Mouse (Mus musculus) left cerebral cortex, postnatal 14 days (tissue): ENCODE measurements at regions not wholly inside any gene's neighbourhood (a gene's known extent, or its start where the extent isn't known, plus 50 kb on each side); places are given as distances from the start of the nearest gene placed in this dataset.

Experiments used
- DNase-seq, 2 experiments: peaks; one replicate each; pipeline ENCODE4 v3.0.0; 2021 to 2022; ENCODE audit warnings: low spot score in 2 of 2, mixed read lengths in 1 of 2
- intact Hi-C: fragments of 180-260 bp; cut with DNase I; formaldehyde crosslinking; loops from one replicate; pipeline ENCODE4 v1.15.1; 2025

DNA sequence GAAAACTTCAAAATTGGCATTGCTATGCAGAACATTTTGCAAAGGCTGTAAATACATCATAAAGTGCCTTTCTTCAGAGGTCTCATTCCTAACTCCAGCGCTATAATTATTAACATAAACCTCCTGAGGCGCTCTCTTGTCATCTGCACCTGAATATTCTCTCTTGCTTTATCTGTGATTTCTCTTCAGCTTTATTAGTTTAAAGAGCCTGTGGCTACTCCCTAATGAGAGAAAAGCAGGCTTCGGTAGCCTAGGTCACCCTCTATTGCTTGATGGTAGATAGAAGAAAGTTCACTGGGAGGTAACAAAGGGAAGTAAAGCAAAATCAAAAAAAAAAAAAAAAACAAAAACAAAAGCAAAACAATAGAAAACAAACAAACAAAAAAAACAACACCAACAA, 967.5 kb upstream of the Lcorl start:
- intact Hi-C loops, result no loop called here
- DNase-seq, result no peak

DNA sequence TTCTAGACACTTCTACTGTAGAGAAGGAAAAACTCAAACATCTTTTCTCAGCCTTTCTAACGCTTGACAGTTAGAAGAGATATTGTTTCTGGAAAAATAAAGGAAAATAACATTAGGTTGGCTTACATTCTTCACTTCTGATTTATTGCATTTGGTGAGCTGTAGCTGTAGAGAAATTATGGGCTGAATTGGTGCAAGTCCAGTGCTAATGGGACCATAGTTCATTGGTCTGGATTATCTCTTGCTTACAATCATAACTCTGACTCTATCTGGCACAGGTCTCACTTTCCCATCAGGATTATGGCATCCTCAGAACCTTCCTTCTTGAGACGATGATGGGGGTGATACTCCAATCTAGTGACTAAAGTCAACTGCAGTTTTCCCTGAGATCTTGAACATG, 937.7 kb upstream of the Lcorl start:
- intact Hi-C loops, result no loop called here
- no peak for DNase-seq

DNA sequence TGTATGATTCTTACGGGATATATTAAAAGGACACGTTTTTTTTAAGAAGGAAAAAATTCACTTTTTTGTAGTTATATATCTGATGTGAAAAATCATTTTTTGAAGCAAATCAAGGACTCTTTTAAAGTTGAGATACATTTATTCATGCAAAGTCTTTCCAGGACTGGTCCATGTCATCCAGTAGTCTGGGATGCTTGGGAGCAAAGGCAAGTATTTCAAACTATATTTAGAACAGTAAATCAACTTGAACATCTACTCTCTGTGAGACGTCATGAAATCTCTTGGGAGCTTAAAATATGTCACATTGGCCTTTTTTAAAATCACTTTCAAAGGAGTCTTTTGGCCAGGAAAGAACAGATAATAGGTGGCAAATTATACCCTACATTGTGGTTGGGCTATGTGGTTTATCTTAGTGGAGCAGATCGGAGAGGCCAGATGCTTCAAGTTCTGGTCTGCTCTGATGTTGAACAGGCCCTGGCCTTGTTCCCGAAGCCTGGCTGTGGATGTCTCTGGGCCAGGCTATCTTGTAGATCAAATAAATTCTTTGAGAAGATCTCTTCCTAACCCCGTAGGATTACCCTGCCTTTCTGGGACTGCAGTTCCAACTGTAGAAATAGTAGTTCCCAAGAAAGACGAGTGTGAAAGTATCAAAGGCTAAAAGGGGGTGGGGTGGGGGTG, 936.8 kb upstream of the Lcorl start:
- intact Hi-C loops, result no loop called here
- DNase-seq, result no peak

DNA sequence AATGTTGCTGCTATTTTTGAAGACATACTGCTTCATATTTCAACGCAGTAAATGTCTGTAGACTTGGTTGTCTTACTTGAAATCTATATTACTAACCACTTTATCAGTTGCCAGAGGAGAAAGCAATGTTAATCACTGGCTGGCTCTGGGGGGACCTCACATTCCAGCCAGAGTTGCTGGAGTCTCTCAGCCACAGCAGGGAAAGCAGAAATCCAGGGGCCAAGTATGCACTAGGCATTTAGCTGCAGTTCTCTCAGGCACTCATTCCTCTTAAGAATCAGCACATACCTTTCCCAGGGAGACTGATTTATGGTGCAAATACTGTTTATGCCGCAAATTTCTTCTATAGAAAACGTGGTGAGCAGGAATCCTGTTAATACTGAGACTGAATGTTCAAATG, 933.6 kb upstream of the Lcorl start:
- intact Hi-C loops, result no loop called here
- DNase-seq, result no peak

DNA sequence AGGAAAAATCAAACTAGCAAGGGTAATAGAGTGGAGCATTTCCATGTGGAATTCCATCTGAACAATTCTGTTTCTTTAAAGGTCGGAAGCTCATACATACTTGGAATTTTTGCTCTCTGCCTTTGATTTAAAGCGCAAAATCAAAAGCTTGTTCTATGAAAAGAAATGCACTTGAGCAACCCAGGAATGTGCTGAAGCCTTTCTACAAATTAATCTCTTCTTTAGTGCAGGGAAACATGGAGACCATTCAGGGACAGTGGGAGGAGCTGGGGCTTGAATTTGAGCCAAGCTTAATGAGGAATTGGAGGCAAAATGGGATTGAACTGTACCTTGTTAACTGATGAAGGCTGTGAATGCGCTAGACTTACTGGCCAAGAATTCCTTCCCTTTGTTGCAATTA, 933.1 kb upstream of the Lcorl start:
- intact Hi-C loops, result no loop called here
- DNase-seq, result no peak

DNA sequence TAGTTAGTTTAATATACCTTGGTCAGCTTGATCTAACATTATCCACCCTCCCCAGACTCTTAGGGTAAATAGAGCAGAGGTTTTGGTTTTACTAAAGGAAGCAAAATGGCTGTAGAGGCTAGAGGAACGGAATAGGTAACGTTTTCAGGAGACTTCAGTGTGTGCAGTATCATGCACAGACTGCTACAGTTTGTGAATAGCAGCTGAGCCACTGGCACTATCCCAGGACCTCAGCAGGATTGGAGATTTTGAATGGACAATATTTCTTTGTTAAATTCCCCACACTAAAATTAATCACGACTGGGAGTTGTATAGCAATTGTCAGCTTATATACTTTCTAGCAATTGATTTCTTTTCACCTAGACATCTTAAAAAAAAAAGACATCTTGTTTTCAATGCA, 929.7 kb upstream of the Lcorl start:
- no peak for DNase-seq

DNA sequence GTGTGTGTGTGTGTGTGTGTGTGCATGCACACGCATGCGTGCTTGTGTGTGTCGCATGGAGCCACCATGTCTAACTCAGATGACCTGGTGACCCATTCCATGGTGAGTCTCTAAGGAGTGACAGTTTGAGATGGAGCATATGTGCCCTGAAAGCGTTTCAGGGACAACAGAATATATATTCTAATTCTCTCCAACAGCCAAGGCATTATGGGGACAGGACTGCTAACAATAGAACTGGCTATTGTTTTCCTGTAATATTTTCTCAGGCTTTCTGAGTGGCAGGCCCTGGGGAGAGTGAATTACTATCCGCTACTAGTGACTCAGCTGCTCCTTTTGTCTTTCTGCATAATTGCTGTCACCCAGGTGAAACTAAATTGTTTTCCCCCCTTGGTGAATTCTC, 898.7 kb upstream of the Lcorl start:
- intact Hi-C loops, result no loop called here

More for the DNA sequence above, 929.7 kb upstream of the Lcorl start:
- intact Hi-C loops, result no loop called here

DNA sequence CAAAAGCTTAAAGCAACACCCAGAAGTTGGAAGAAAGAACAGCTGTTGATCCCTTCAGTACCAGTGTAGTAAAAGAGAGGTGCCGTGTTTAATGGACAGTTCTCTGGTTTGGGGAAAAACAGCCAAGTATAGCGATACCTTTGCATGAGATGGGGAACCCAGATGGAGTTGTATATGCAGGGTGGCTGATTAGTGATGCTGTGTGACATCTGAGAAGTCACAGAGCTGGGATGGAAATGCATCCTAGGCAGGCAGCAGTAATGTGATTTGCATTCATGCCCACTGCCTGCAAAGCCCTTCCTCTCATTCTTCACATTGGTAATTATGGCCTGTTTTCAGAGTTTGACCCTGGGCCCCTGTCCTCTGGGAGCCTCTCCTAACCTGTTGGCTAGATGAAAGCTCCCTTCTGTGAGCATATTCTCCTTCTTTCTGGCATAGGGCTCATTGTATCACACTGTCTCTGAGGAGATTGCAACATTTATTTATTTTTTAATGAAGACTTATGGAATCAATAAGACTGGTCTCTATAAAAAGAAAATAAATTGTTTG, 882.7 kb upstream of the Lcorl start:
- intact Hi-C loops, result no loop called here
- DNase-seq, result no peak

More for the DNA sequence above, 898.7 kb upstream of the Lcorl start:
- no peak for DNase-seq

DNA sequence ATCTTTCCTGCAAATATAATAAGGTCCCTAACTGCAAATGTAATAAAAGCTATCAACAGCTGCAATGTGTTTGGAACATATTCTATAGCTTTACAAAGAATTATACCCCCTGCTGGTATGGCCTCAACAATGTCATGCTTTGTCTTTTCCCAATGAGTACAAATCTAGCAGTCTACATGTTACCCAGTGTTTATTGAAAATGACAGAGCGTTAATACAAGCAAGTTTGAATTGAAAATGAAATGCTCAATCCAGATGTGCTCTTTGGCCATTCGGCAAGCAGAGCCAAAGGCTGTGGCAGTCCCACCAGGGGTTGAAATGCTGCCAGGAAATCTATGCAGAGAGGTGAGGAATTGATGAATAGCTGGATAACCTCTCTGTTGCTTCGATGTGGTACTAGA, 875.1 kb upstream of the Lcorl start:
- intact Hi-C loops, result no loop called here
- no peak for DNase-seq

DNA sequence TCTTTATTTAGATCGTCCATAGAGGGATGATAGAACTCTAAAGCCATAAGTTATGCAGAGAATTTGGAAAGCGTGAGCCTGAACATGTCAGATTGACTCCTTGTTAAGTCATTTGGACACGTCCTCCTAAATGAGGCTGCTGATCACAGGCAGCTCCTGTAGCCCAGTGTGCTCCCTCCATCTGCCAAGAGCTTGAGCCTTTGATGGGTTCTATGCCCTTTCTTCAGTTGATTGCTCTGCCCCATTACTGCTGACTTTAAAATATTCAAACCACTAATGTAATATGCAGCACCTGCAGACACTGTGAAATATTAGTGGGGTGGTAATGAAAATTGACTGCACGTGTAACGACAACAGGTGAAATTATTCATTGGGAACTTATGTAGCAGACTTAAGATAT, 874.6 kb upstream of the Lcorl start:
- no peak for DNase-seq
- intact Hi-C loops, result no loop called here

DNA sequence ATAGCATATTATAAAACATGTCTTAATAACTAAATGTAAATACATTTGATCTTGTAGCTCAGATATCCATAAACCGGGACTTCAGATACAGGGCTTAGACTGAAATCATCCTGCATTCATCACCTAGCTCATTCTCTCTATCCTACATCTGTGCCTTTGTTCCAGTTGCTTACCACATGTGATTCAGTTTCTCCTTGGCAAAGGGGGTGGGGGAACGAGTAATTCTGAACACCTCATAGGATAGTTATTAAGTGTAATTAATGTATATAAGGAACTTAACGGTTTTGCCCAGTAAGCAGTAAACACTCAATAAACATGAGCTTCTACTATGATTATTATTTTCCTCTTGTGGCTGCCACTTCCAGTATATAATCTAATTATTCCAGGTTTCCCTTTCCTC, 873.9 kb upstream of the Lcorl start:
- DNase-seq, result no peak
- intact Hi-C loops, result no loop called here

DNA sequence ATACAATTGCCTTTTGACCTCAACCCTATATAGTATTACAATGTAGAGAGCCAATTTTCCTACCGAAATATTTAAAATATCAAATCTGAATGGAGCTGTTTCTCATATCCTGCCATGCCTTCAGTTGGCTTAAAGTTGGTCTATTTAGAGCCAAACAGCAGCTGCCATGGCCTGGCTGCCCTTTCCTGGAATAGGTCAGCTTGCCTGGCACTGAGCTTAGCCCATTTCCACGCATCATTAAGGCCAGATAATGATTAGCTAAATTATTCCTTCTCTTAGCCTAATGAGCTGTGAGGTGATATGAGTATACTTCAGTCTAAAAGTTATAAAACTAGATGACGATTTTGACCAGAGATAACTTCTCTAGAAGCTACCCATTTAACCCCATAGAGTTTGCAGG, 852.2 kb upstream of the Lcorl start:
- intact Hi-C loops, result no loop called here
- no peak for DNase-seq

DNA sequence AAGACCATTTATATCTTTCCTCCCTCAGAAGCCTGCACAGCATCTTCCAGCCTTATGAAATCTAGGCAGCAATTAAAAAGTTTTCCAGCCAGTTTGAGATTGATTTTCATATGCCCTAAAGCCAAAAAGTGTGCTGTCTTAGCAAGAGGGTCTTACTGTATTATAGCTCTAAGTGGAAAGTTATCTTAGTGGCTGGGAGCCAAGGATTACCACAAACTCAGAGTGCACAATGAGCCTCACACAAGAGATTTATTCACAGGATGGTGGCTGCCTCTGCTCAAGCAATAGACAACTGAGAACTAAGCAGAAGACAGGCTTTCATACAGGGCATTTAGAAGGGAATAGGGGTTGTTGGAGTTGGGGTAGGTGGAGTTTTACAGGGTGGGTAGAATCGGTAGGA, 850.4 kb upstream of the Lcorl start:
- DNase-seq, result no peak
- intact Hi-C loops, result no loop called here

DNA sequence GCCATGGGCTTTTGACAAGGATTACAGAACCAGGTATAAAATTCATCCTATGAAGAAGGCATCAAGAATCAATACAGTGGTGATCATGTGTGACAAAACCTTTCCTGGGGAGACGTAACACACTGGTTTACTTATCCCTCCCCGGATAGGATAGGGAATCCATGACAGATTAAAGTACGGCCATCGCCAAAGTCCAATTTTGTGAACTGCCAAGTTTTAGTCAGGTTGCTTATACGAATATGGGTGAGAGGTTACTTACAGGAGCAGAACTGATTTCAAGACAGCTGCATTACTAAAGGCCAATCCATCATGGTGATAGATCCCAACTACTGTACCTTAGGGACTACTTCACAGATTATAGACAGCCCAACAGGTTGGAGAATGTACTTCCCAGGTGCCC, 849.6 kb upstream of the Lcorl start:
- DNase-seq, result no peak
- intact Hi-C loops, result no loop called here

DNA sequence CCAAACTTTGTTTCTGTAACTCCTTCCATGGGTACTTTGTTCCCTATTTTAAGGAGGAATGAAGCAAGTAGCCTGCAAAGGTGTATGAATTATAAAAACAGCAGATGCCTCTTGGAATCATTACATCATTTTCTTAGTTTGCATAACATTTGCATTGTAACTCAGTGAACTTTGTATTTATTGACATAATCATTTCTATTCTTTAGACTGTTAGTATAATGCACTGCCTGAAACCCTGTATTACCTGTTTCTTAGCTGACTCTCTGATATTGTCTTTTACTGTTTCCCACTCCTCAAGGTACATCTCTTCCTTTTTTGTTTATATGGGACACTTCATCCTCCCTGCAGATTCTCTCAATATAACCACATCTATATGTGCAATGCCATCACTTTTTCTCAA, 820.6 kb upstream of the Lcorl start:
- DNase-seq, result no peak
- intact Hi-C loops, result no loop called here

DNA sequence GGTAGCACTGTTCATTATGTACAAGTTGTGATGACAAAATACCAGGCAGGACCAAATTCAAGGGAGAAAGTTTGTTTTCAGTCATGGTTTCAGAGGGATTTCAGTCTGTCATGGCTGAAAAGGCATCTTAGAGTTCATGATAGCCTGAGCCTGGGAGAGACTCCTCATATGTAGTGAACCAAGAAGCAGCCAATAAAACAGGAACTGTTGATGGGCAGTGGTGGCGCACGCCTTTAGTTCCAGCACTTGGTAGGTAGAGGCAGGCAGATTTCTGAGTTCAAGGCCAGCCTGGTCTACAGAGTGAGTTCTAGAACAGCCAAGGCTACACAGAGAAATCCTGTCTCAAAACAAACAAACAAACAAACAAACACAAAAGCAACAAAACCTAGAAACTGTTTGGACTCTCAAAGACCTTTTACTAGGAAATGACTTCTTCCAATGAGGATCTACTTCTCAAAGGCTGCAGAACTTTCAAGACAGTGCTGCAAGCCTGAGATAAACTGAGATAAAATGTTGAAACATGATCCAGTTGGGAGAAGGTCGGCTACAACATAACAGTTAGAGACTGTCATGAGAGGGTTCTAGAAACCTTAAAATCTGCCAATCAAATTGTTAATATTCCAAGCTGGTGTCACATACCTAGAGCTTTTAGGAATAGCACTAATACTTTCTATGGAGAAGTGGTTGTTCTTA, 817.5 kb upstream of the Lcorl start:
- intact Hi-C loops, result no loop called here
- DNase-seq, result no peak

DNA sequence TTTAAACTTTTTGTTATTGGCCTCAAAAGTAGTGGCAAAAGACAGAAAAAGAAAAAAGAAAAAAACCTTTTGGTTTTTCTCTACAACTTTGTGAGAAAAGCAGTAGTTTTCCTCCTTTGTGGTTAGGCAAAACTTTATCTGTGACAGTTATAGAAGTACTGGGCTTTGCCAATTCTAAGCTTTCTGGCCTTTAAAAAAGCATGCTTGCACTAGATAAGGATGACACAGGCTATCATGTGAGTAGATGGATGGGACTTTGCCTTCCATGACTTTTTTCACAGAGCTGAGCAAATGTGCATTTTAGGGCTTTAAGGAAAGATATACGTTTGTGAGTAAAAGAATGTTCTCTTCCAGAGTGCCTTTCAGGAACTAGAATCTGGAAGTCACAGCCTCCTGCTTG, 816.0 kb upstream of the Lcorl start:
- intact Hi-C loops, result no loop called here
- no peak for DNase-seq

DNA sequence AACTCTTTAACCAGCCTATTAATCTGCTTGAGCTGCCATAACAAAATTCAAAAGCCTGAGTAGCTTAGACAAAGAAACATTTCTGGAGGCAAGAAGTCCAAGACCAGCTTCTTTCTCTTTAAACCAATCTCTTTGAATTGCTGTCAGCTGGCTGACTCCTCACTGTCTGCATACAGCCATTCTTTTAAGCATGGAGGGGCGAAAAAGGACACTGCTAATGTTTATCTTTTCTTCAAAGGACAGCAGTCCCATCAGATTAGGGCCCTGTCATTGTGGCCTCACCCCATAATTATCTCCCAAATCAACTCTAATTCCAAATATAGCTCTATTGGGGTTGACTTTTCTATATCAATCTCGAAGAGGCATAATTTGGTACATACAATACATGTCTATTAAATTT, 813.1 kb upstream of the Lcorl start:
- no peak for DNase-seq
- intact Hi-C loops, result no loop called here

DNA sequence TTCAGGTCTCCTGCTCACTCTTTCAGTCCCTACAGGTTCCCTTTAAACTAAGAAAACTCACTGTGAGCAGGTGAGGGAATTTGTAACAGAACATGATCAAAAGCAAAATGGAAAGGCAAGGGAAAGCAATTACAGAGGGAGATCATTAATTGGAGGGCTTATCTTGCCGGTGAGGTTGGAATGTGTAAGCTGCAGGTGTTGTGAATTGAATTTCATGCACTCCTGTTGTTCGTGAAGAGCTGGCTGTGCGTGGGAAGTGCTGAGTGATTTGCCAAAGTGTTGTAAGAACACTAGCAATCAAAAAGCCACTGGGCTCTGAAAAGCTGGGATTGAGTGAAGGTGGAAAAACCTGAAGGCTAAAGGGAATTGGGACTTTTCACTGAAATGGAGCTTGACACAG, 808.8 kb upstream of the Lcorl start:
- DNase-seq, result peak in 1 of 2 experiments; percentile 3
- intact Hi-C loops, result no loop called here

DNA sequence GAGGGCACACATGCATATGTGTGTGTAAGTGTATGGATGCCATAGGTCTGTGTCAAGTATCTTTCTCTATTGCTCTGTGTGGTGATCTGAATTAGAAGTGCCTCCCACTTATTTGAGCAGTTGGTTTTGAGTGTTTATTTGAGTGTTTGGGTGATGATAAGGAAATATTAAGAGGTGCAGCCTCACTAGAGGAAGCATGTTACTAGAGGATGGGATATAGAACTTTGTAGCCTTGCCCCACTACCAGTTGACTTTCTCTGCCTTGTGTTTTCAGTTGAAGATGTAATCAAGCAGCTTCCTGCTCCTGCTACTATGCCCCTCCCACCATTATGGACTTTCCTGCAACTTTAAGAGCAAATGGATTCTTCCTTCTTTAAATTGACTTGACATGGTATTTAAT, 799.6 kb upstream of the Lcorl start:
- DNase-seq, result no peak
- intact Hi-C loops, result no loop called here

DNA sequence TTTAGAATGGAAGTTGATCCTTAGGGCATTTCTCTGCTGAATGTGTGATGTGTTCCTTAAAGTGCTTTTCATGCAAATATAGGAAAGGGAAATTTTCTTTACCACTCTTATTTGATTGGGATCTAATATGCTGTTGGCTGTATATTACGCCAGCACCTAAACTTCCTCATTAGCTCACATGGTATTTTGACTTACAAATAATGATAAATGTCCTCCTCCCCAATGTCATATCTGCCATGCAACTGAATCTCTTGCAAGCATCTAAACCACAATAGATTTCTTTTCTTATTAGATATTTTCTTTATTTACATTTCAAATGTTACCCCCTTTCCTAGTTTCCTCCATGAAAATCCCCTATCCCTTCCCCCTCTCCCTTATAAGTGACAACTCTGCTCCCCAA, 796.8 kb upstream of the Lcorl start:
- no peak for DNase-seq
- intact Hi-C loops, result no loop called here
